Mouse (Mus musculus) hindbrain, embryonic 11.5 days (tissue): ENCODE results near the gene Tfap2d. TPM values are rescaled to one million over a fixed set of nuclear protein-coding genes. Genes with fewer than 3 reads are reported as not detected.

Experiments used
- ATAC-seq: fragments of 200-750 bp; cut with Nextera tagmentation; 2 replicates; pipeline ENCODE4 v1.8.0; 2017; ENCODE audit warnings: mild to moderate bottlenecking, moderate TSS enrichment, moderate library complexity; ENCODE audit not compliant: low FRiP score
- DNase-seq: peaks from one replicate; pipeline ENCODE4 v3.0.0-alpha.2; 2015; ENCODE audit warnings: low spot score
- H3K27ac ChIP-seq: fragments of 300-500 bp; sonication (generic); 2 replicates; pipeline ENCODE4 v1.5.1; 2014; ENCODE audit warnings: mild to moderate bottlenecking, low read depth, low read length
- H3K27me3 ChIP-seq: fragments of 300-500 bp; sonication (generic); 2 replicates; pipeline ENCODE4 v1.6.1; 2014; ENCODE audit warnings: mild to moderate bottlenecking, low read length, moderate library complexity, mixed read lengths; ENCODE audit not compliant: control insufficient read depth, insufficient read depth
- H3K36me3 ChIP-seq: fragments of 300-500 bp; sonication (generic); 2 replicates; pipeline ENCODE4 v1.6.1; 2014; ENCODE audit warnings: mild to moderate bottlenecking, low read length, moderate library complexity, mixed read lengths; ENCODE audit not compliant: control insufficient read depth, insufficient read depth
- H3K4me1 ChIP-seq: fragments of 300-500 bp; sonication (generic); replicated peaks from 2 replicates; pipeline ENCODE4 v1.6.1; 2014; ENCODE audit warnings: low read length, mixed read lengths; ENCODE audit not compliant: control insufficient read depth, insufficient read depth
- H3K4me2 ChIP-seq: fragments of 300-500 bp; sonication (generic); replicated peaks from 2 replicates; pipeline ENCODE4 v1.6.1; 2014; ENCODE audit warnings: mild to moderate bottlenecking, low read depth, low read length
- H3K4me3 ChIP-seq: fragments of 300-500 bp; sonication (generic); 2 replicates; pipeline ENCODE4 v1.5.1; 2014; ENCODE audit warnings: low read depth, low read length
- H3K9ac ChIP-seq: fragments of 300-500 bp; sonication (generic); 2 replicates; pipeline ENCODE4 v1.6.1; 2014; ENCODE audit warnings: low read depth, low read length
- H3K9me3 ChIP-seq: fragments of 300-500 bp; sonication (generic); 2 replicates; pipeline ENCODE4 v1.6.1; 2016; ENCODE audit warnings: low read length; ENCODE audit not compliant: control insufficient read depth
- WGBS: fragments of 180-500 bp; shearing (Covaris S2); extraction: QIAGEN DNeasy Blood & Tissue Kit; methylation state at CpG from one replicate; pipeline ENCODE4 v1.1.7; 2014; 5-methylcytosine and 5-hydroxymethylcytosine counted together
- polyA plus RNA-seq: library from polyadenylated mRNA; unstranded; fragments of >200 nt; fragmentation: Nextera tagmentation; extraction: Ambion mirVana; gene quantifications from 2 replicates; pipeline ENCODE4 v1.2.1, GENCODE M21; 2014

Gene Tfap2d
- polyA plus RNA-seq, 1 experiment from 2014 or later: 0.74 TPM

DNA sequence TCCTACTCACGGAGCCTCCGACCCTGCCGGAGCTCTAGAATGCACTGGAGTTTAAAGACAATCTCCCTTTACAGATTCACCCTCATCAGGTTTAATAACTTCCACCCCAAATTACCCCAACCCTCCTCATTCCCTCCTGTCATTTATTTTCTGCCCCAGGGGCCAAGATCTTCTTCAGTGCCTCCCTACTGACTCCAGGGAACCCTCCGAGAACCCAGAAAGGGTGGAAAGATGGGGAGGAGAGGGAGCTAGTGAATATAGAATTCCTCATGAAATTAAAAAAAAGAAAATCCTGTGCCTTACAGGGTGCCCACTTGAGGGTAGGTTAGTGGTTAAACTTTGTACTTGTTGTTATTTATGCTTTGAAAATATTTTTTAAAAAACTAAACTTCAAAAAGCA, 104.8 kb downstream of the Tfap2d start:
- Histone ChIP-seq H3K36me3 (no peaks in the 10 kb centered on the region), H3K27ac (no peak overlapping the region), H3K4me2 (no peak overlapping the region), H3K9ac (no peak overlapping the region), H3K9me3 (no peaks in the 10 kb centered on the region), H3K4me3 (no peak overlapping the region), H3K27me3 (peaks cover 25% of the 10 kb centered on the region), H3K4me1 (no peaks in the 10 kb centered on the region)
- DNase-seq: peak; percentile 32
- ATAC-seq: no peak
- 0% methylated on average over 4 of the region's 4 CpGs for WGBS

DNA sequence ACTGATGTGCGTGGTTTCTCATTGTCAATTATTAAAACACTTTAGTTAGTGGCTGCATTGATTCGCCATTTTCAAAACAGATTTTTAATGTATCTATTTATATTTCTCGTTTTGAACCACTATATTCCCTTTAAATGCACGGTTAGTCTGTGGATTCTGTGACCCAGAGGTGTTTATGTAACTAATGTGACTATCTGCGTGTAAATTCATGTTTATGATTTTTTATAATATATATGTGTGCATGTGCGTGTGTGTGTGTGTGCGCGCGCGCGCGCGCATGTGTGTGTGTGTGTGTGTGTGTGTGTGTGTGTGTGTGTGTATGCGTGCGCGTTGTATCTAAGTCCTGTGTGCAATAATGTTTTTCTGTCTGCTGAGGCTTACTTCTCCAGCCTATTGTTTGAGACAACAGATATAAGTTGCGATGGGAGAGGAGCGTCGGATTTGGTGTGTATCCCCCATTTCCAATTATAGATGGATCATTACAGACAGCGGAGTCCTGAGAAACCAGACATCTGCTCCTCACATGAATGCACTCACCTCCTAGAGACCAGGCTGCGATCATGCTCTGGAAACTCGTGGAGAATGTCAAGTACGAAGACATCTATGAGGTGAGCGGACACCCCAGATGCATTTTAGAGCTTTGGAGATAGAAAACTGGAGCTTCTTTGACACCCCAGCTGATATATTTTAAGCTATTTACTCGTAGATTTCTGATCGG, 106.0 kb downstream of the Tfap2d start, which contains the start of gene Tfap2b:
Gene Tfap2b (plus strand): TSS at position 274 of the 718 bp plus-strand sequence.
- H3K9ac ChIP-seq: peak within 1 kb of the TSS; percentile 69
- H3K4me1 ChIP-seq: no peaks in the 10 kb centered on the region
- H3K9me3 ChIP-seq: no peaks in the 10 kb centered on the region
- ATAC-seq (peak; percentile 68), DNase-seq (peak; percentile 67)
- no peaks in the 10 kb centered on the region for H3K36me3 ChIP-seq
- H3K4me2 ChIP-seq: peak within 1 kb of the TSS; percentile 32
- H3K27me3 ChIP-seq: peaks cover 36% of the 10 kb centered on the region
- under 1% methylated on average over 26 of the region's 26 CpGs for WGBS
- peak within 1 kb of the TSS; percentile 81 for H3K27ac ChIP-seq
- peak within 1 kb of the TSS; percentile 41 for H3K4me3 ChIP-seq

DNA sequence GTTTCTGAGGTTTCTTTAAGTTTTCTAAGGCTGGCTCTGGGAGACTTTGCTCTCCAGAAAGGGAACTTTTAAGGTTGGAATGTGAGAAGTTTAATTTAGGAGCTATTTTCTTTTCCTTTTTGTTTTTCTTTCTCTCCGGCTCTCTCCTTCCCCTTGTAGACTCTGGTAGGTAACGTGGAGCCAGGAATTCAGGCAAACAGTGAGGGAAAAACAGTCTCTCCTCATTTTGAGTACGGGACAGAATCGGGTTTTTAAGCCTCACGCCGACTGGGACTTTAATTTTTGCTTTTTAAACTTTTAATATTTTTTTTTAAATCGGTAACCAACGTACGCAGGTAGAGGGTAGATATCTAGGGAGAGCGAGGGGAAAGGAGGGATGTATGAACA, 106.5 kb downstream of the Tfap2d start:
- peak overlapping the region; percentile 69 for H3K9ac ChIP-seq
- H3K27me3 ChIP-seq: peaks cover 40% of the 10 kb centered on the region
- H3K4me2 ChIP-seq: peak overlapping the region; percentile 32; the same call in 1 of the 2 replicates
- H3K9me3 ChIP-seq: no peaks in the 10 kb centered on the region
- no peaks in the 10 kb centered on the region for H3K36me3 ChIP-seq
- peak overlapping the region; percentile 41 for H3K4me3 ChIP-seq
- under 1% methylated on average over 10 of the region's 10 CpGs for WGBS
- peak; percentile 52 for DNase-seq
- peak overlapping the region; percentile 81 for H3K27ac ChIP-seq
- no peaks in the 10 kb centered on the region for H3K4me1 ChIP-seq
- no peak for ATAC-seq

DNA sequence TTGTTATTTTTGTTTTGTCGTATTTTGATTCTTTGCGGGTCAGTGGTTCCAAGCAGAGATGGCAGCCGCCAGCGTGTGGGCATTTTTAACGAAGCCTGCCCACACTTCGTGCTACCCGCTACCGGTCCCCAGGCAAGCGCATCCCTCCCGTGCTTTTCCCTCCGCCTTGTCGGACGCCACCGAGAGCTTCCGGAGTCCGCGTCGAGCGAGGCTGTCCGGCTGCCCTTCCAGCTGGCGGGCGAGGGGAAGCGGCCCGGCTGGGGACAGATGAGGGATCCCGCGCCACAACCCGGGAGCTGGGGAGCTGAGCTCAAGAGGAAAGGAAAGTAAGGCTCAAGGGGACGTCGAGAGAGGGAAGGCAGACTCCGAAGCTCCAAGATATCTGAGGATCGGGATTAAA, 107.0 kb downstream of the Tfap2d start:
- Histone ChIP-seq H3K4me3 (peak overlapping the region; percentile 41), H3K36me3 (no peaks in the 10 kb centered on the region), H3K27ac (peak overlapping the region; percentile 81), H3K9ac (peak overlapping the region; percentile 69), H3K4me2 (peak overlapping the region; percentile 32), H3K9me3 (no peaks in the 10 kb centered on the region), H3K27me3 (peaks cover 44% of the 10 kb centered on the region), H3K4me1 (no peaks in the 10 kb centered on the region)
- DNase-seq: peak; percentile 68
- WGBS: under 1% methylated on average over 31 of the region's 31 CpGs
- ATAC-seq: no peak

DNA sequence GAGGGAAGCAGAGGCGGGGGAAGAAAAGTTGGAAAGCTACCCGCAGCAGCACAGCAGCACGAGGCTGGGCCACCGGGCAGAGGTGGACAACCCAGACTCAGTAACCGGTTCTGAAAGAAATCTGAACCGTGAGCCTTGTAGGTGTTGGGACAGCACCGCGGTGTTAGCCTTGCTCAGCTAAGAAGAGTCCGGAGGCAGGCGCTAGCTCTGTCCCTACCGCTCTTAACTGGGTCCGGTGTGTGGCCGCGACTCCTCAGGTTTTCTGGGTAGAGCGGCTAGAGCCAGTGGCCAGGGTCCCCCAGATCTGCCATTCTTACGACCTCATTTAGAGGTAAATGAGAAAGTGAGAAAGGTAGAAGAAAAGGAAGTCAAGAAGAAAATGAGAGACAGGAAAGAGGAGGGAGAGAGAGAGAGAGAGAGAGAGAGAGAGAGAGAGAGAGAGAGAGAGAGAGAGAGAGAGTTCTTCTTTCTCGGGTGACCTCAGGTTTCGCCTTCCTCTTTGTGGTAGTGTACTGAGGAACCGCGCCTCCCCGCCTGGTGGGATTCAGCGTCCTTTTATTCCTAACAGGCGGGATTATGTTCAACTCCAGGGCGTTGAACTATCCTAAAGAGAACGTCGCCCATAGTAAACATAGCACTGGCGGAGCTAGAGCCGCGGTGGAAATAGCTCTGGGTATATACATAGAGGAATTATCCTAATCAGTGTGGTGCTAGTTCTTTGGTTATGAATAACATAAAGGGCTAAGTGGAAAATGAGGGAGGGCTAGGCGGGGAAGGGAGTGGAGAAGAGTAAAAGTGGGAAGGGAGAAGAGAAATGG, 107.6 kb downstream of the Tfap2d start:
- DNase-seq (peak; percentile 69), ATAC-seq (peak; percentile 36)
- under 1% methylated on average over 30 of the region's 30 CpGs for WGBS
- H3K4me1 ChIP-seq: no peaks in the 10 kb centered on the region
- no peaks in the 10 kb centered on the region for H3K9me3 ChIP-seq
- peak overlapping the region; percentile 41 for H3K4me3 ChIP-seq
- H3K4me2 ChIP-seq: peak overlapping the region; percentile 32
- H3K9ac ChIP-seq: peak overlapping the region; percentile 69
- peaks cover 49% of the 10 kb centered on the region for H3K27me3 ChIP-seq
- H3K36me3 ChIP-seq: no peaks in the 10 kb centered on the region
- H3K27ac ChIP-seq: peak overlapping the region; percentile 81

DNA sequence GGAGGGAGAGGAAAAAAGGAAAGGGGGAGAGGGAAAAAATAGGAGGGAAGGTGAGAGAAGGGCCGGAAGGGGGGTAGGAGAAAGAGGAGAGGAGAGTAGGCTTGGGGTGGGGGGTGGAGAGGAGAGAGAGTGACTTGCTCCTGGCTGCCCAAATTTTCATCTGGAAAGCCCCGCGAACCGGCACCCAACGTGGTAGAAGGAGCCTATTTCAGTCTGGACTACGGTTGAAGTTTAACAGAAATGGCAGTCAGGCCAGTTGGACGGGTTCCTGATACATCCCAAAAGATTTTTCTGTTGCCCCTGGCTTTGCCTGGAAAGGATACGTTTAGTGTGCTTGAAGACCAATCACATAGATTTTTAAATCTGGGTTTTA, 108.2 kb downstream of the Tfap2d start:
- H3K9ac ChIP-seq: peak overlapping the region; percentile 69
- H3K27me3 ChIP-seq: peaks cover 54% of the 10 kb centered on the region
- H3K4me1 ChIP-seq: no peaks in the 10 kb centered on the region
- ATAC-seq (no peak), DNase-seq (peak; percentile 48)
- no peaks in the 10 kb centered on the region for H3K36me3 ChIP-seq
- no peak overlapping the region for H3K4me2 ChIP-seq
- H3K27ac ChIP-seq: peak overlapping the region; percentile 81
- H3K9me3 ChIP-seq: no peaks in the 10 kb centered on the region
- 1% methylated on average over 8 of the region's 8 CpGs for WGBS
- peak overlapping the region; percentile 41 for H3K4me3 ChIP-seq

DNA sequence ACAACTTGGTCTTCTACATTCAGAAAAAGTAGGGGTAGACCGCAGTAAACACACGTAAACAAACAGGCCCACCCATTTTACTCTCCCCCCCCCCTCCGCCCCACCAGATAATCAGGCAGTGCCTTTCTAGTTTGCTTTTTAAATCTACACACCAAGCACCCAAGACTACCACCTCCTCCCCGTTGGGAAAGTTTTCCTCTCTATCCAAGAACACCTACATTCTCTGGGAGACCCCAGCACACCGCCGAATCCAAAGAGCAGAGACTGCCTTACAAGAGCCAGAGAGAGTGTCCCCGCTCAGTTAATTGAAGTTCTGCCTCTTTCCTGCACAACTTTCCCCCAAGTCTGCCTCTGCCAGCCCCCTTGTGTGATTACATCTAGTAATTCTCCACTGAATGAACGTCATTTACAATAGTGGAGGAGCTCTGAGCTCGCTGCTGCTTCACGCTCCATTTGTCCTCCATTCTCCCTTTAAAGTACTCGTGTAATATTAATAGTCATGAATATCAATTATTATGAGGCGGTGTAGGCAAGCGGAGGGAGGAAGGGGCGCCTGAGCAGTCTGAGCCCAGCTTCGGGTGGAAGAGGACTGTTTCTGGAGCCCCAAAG, 108.8 kb downstream of the Tfap2d start:
- Histone ChIP-seq H3K4me2 (0 out of 2 replicates have a peak overlapping the region, but pooled peaks have one; percentile 15), H3K9ac (peak overlapping the region; percentile 16; the same call in 1 of the 2 replicates), H3K27ac (peak overlapping the region; percentile 81), H3K36me3 (no peaks in the 10 kb centered on the region), H3K27me3 (peaks cover 60% of the 10 kb centered on the region), H3K9me3 (no peaks in the 10 kb centered on the region), H3K4me1 (no peaks in the 10 kb centered on the region), H3K4me3 (peak overlapping the region; percentile 41)
- ATAC-seq (peak; percentile 54), DNase-seq (peak; percentile 65)
- WGBS: 1% methylated on average over 15 of the region's 15 CpGs

DNA sequence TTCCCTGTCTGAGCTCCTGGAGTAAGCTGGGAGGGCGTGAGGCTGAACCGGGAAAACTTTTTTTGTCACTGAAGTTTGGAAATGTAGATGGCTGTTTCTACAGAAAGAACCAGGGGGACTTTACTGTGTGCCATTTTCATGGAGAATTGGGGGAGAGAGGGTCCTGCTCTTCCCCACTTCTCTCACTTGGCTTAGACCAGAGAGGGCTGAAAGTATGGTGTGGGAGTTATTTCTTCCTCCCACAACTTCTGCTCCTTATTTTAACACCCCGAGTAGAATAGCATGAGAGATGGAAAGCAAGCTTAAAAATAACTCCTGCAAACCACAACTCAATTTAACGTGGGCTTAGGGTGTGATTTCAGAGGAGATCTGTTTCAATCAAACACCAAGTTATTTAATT, 109.9 kb downstream of the Tfap2d start:
- Histone ChIP-seq H3K9me3 (no peaks in the 10 kb centered on the region), H3K36me3 (no peaks in the 10 kb centered on the region), H3K27me3 (peaks cover 63% of the 10 kb centered on the region), H3K4me3 (peak overlapping the region; percentile 41), H3K4me1 (no peaks in the 10 kb centered on the region), H3K27ac (0 out of 2 replicates have a peak overlapping the region, but pooled peaks have one; percentile 42), H3K9ac (peak overlapping the region; percentile 25; the same call in 1 of the 2 replicates), H3K4me2 (no peak overlapping the region; the same call in none of the 2 replicates)
- ATAC-seq: no peak
- no peak for DNase-seq
- 0% methylated on average over 4 of the region's 4 CpGs for WGBS
